Mouse (Mus musculus) left cerebral cortex, postnatal 14 days (tissue): ENCODE data around the gene Polr2g. TPM values are rescaled to one million over a fixed set of nuclear protein-coding genes. Genes with fewer than 3 reads are reported as not detected.

Experiments
- DNase-seq, 2 experiments: peaks; one replicate each; pipeline ENCODE4 v3.0.0; 2021 to 2022; ENCODE audit warnings: low spot score in 2 of 2, mixed read lengths in 1 of 2
- intact Hi-C: fragments of 180-260 bp; cut with DNase I; formaldehyde crosslinking; loops from one replicate; pipeline ENCODE4 v1.15.1; 2025
- total RNA-seq, 2 experiments: library from RNA; stranded (reverse); gene quantifications; 2 replicates each; pipeline ENCODE4 v1.2.3; 2021

Gene Polr2g
- total RNA-seq, 2 experiments from 2014 or later: 108 to 110 TPM

GRCm38 (mm10) chr19:8772996-8773395, 25.4 kb downstream of the Polr2g start:
- no peak for DNase-seq
- intact Hi-C loops: no loop called here

GRCm38 (mm10) chr19:8770567-8771270, 27.7 kb downstream of the Polr2g start, which contains the start of gene Tmem223:
TSS of gene Tmem223 (plus strand) at chr19:8770996.
- peak; percentile 81 to 84 for DNase-seq
- intact Hi-C loops: no loop called here

GRCm38 (mm10) chr19:8765562-8765961, 32.8 kb downstream of the Polr2g start:
- intact Hi-C loops: no loop called here
- no peak for DNase-seq

- intact Hi-C loops: no loop called here
- DNase-seq: no peak
These were observed 35.1 kb downstream of the Polr2g start for GRCm38 (mm10) chr19:8763276-8763675.

- no peak for DNase-seq
- intact Hi-C loops: no loop called here
These were observed 37.6 kb downstream of the Polr2g start for GRCm38 (mm10) chr19:8760757-8761156.

GRCm38 (mm10) chr19:8758899-8759298, 39.5 kb downstream of the Polr2g start:
- intact Hi-C loops: no loop called here
- DNase-seq: no peak

GRCm38 (mm10) chr19:8757471-8757998, 40.8 kb downstream of the Polr2g start:
- intact Hi-C loops: no loop called here
- no peak for DNase-seq

GRCm38 (mm10) chr19:8756635-8757387, 41.6 kb downstream of the Polr2g start, which contains the start of gene Nxf1:
TSS of gene Nxf1 (plus strand) at chr19:8757073.
- intact Hi-C loops: no loop called here

GRCm38 (mm10) chr19:8755652-8756051, 42.7 kb downstream of the Polr2g start:
- intact Hi-C loops: no loop called here
- DNase-seq: no peak

More at GRCm38 (mm10) chr19:8756635-8757387, 41.6 kb downstream of the Polr2g start, which contains the start of gene Nxf1:
- peak; percentile 92 to 95 for DNase-seq

- intact Hi-C loops: loop anchor here (5.0 kb wide), 1 partner anchor 75 kb away; the partner anchor contains the start of gene Hnrnpul2
- DNase-seq: no peak
These were observed 51.0 kb downstream of the Polr2g start for GRCm38 (mm10) chr19:8747368-8747767.

- intact Hi-C loops: loop anchor here (5.0 kb wide), 1 partner anchor 77 kb away; the partner anchor contains the start of gene Hnrnpul2
- no peak for DNase-seq
These were observed 53.0 kb downstream of the Polr2g start for GRCm38 (mm10) chr19:8745382-8745781.

Other genes starting within 250 kb of the Polr2g start
- 10 to 100 TPM; 22.1 to 23.8 TPM for gene Slc22a8, start 207.3 kb downstream of the Polr2g start, total RNA-seq
- gene Slc22a6, start 180.5 kb downstream of the Polr2g start, total RNA-seq: 1 to 10 TPM; 4.8 to 5.7 TPM
- gene Chrm1, start 134.8 kb downstream of the Polr2g start, total RNA-seq: 100 to 1,000 TPM; 148 to 165 TPM
- 100 to 1,000 TPM; 182 to 189 TPM for gene Slc3a2, start 75.2 kb downstream of the Polr2g start, total RNA-seq
- gene Wdr74, start 62.8 kb downstream of the Polr2g start, total RNA-seq: 10 to 100 TPM; 42.3 to 43.9 TPM
- not detected for gene 1700092M07Rik, start 57.9 kb downstream of the Polr2g start, total RNA-seq
- 10 to 100 TPM; 63.6 to 64.6 TPM for gene Stx5a, start 57.2 kb downstream of the Polr2g start, total RNA-seq
- gene Nxf1, start 41.5 kb downstream of the Polr2g start, total RNA-seq: 10 to 100 TPM; 61.9 to 73.6 TPM
- gene Tmem223, start 27.6 kb downstream of the Polr2g start, total RNA-seq: 10 to 100 TPM; 80.1 to 91.9 TPM
- gene Tmem179b, start 24.1 kb downstream of the Polr2g start, total RNA-seq: 10 to 100 TPM in 1 of 2 experiments, 1 to 10 TPM in 1; 8.9 to 10.9 TPM
- gene Taf6l, start 12.2 kb downstream of the Polr2g start, total RNA-seq: 10 to 100 TPM; 11.9 to 13.4 TPM
- gene Zbtb3, start 4.0 kb upstream of the Polr2g start, total RNA-seq: 1 to 10 TPM; 4.2 to 5.1 TPM
- gene Ttc9c, start 20.8 kb upstream of the Polr2g start, total RNA-seq: 10 to 100 TPM; 28.2 to 30.5 TPM
- gene Hnrnpul2, start 21.4 kb upstream of the Polr2g start, total RNA-seq: 10 to 100 TPM; 92.3 to 95.8 TPM
- gene AC129217.1, start 31.2 kb upstream of the Polr2g start, total RNA-seq: not detected
- 100 to 1,000 TPM; 111 to 117 TPM for gene Bscl2, start 38.9 kb upstream of the Polr2g start, total RNA-seq
- gene Gng3, start 40.6 kb upstream of the Polr2g start, total RNA-seq: 100 to 1,000 TPM; 268 to 295 TPM
- under 1 TPM; 0.88 to 0.91 TPM for gene Lrrn4cl, start 52.2 kb upstream of the Polr2g start, total RNA-seq
- 10 to 100 TPM; 91.5 to 93.8 TPM for gene Ubxn1, start 72.9 kb upstream of the Polr2g start, total RNA-seq
- gene Uqcc3, start 82.3 kb upstream of the Polr2g start, total RNA-seq: 10 to 100 TPM; 30.6 to 36.9 TPM
- 1 to 10 TPM; 4.0 to 4.3 TPM for gene Lbhd1, start 85.2 kb upstream of the Polr2g start, total RNA-seq
- not detected for gene Gm49403, start 85.4 kb upstream of the Polr2g start, total RNA-seq
- 10 to 100 TPM; 15.9 to 22.2 TPM for gene 1810009A15Rik, start 90.3 kb upstream of the Polr2g start, total RNA-seq
- 1 to 10 TPM; 2.4 to 4.3 TPM for gene Gm49416, start 90.3 kb upstream of the Polr2g start, total RNA-seq
- gene Ints5, start 94.4 kb upstream of the Polr2g start, total RNA-seq: 10 to 100 TPM; 23.0 to 23.4 TPM
- gene Ganab, start 99.5 kb upstream of the Polr2g start, total RNA-seq: 100 to 1,000 TPM in 1 of 2 experiments, 10 to 100 TPM in 1; 97.6 to 104 TPM
- gene B3gat3, start 121.8 kb upstream of the Polr2g start, total RNA-seq: 100 to 1,000 TPM; 134 to 142 TPM
- 1 to 10 TPM; 3.5 to 4.0 TPM for gene Rom1, start 130.8 kb upstream of the Polr2g start, total RNA-seq
- gene Eml3, start 131.0 kb upstream of the Polr2g start, total RNA-seq: 1 to 10 TPM; 7.4 to 9.0 TPM
- gene Mta2, start 143.3 kb upstream of the Polr2g start, total RNA-seq: 10 to 100 TPM; 48.6 to 50.3 TPM
- 10 to 100 TPM; 16.7 to 16.8 TPM for gene Tut1, start 155.3 kb upstream of the Polr2g start, total RNA-seq
- gene Eef1g, start 168.5 kb upstream of the Polr2g start, total RNA-seq: 100 to 1,000 TPM; 188 to 198 TPM
- gene Ahnak, start 190.7 kb upstream of the Polr2g start, total RNA-seq: 10 to 100 TPM; 15.7 to 23.9 TPM